In the genomic region with DNA sequence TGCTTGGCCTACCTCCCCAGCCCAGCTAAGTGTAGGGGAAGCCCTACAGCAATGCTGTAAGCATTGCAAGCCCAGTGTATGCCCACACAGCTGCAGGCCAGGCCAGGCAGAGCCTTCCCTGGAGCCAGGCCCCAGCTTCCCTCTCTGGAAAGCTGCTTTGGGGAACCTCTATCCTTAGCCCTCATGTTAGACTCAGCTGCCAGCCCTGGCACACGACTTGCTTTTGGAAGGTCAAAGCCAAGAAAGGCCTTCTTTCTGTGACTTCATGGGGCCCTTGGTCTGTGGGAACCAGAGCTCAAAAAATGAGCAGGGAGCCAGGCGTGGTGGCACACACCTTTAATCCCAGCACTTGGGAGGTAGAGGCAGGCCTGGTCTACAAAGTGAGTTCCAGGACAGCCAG, we compare ENCODE assay signal across 27 mouse cellular contexts.
DNase-seq lines count a peak whose midpoint lies in the region; ATAC-seq and TF ChIP-seq lines count a peak whose summit lies in the region.
"Had no signal": no experiment of that assay in that cellular context is flagged by ENCODE, and none has a peak within 500 bp of the region (broad histone marks: within the 10 kb centered on the region; RNA-seq: fewer than 3 reads in every experiment).

No protein-coding gene starts in this region.

- ATAC-seq in heart, embryonic 15.5 days (replicated peaks; ENCODE audit: insufficient number of reproducible peaks, insufficient read depth, low FRiP score, low read depth), result no peak
- ATAC-seq: CD4-positive, CD25-positive, alpha-beta regulatory T cell, adult 4 months; forebrain, embryonic 16.5 days; midbrain, embryonic 16.5 days had no signal

- TF ChIP-seq POLR2A in bone marrow macrophage, adult 2 months (IDR thresholded peaks at IDR 0.05; ENCODE audit: borderline replicate concordance, low read depth, low read length), result no peak

- no peak overlapping the region for H3K9ac ChIP-seq in heart, embryonic 15.5 days
- H3K9ac ChIP-seq: embryonic facial prominence, embryonic 13.5 days; hindbrain, embryonic 15.5 days; liver, embryonic 14.5 days; lung, embryonic 14.5 days; neural tube, embryonic 12.5 days had no signal

- H3K4me3 ChIP-seq in gastrocnemius, adult 2 months, result no peak overlapping the region
- no peak overlapping the region for H3K4me3 ChIP-seq in heart, embryonic 15.5 days
- peak overlapping the region; percentile 56 for H3K4me3 ChIP-seq in E14TG2a.4 (replicated peaks; ENCODE audit: low read length)
- no peak overlapping the region for H3K4me3 ChIP-seq in bone marrow macrophage, adult 2 months (ENCODE audit: insufficient read depth, low read length)
- H3K4me3 ChIP-seq: embryonic facial prominence, embryonic 13.5 days; erythroblast, embryonic 14.5 days; hindbrain, embryonic 15.5 days; midbrain, embryonic 10.5 days; myocyte; neural tube, embryonic 12.5 days had no signal

- intact Hi-C loops in gastrocnemius, adult 2 months (cut with DNase I), result no loop called here

- WGBS in heart, embryonic 15.5 days, result 72% methylated on average over 2 of the region's 2 CpGs

- no peak overlapping the region for H3K4me2 ChIP-seq in heart, embryonic 15.5 days
- H3K4me2 ChIP-seq: embryonic facial prominence, embryonic 13.5 days; hindbrain, embryonic 15.5 days; lung, embryonic 14.5 days; neural tube, embryonic 12.5 days had no signal

- no peaks in the 10 kb centered on the region for H3K36me3 ChIP-seq in heart, embryonic 15.5 days
- H3K36me3 ChIP-seq in E14TG2a.4 (ENCODE audit: insufficient read depth, low read length), result peaks cover 37% of the 10 kb centered on the region
- H3K36me3 ChIP-seq: embryonic facial prominence, embryonic 13.5 days; hindbrain, embryonic 15.5 days; midbrain, embryonic 10.5 days; neural tube, embryonic 12.5 days had no signal

- no peak for TF ChIP-seq CTCF in gastrocnemius, adult 2 months (IDR thresholded peaks at IDR 0.05)
- TF ChIP-seq CTCF in E14TG2a.4 (conservative IDR thresholded peaks at IDR 0.05; ENCODE audit: low read length), result no peak
- no peak for TF ChIP-seq CTCF in bone marrow macrophage, adult 2 months (IDR thresholded peaks at IDR 0.05; ENCODE audit: low read depth, low read length)

- no peaks in the 10 kb centered on the region for H3K9me3 ChIP-seq in heart, embryonic 15.5 days (replicated peaks)
- no peaks in the 10 kb centered on the region for H3K9me3 ChIP-seq in E14TG2a.4 (ENCODE audit: low read length)
- H3K9me3 ChIP-seq: embryonic facial prominence, embryonic 13.5 days; hindbrain, embryonic 15.5 days; midbrain, embryonic 10.5 days; neural tube, embryonic 12.5 days had no signal

- peaks cover 25% of the 10 kb centered on the region for H3K4me1 ChIP-seq in heart, embryonic 15.5 days (replicated peaks)
- H3K4me1 ChIP-seq in E14TG2a.4 (replicated peaks; ENCODE audit: low read depth, low read length), result peaks cover 90% of the 10 kb centered on the region
- H3K4me1 ChIP-seq in bone marrow macrophage, adult 2 months (ENCODE audit: control insufficient read depth, insufficient read depth, low read length), result peaks cover 49% of the 10 kb centered on the region
- H3K4me1 ChIP-seq: hindbrain, embryonic 15.5 days; neural tube, embryonic 12.5 days had no signal

- peak overlapping the region; percentile 1; the same call in 1 of the 2 replicates for H3K27ac ChIP-seq in gastrocnemius, adult 2 months
- 0 out of 2 replicates have a peak overlapping the region, but pooled peaks have one; percentile 8 for H3K27ac ChIP-seq in heart, embryonic 15.5 days
- H3K27ac ChIP-seq in bone marrow macrophage, adult 2 months (ENCODE audit: insufficient read depth, low read depth, low read length), result peak overlapping the region; percentile 67
- H3K27ac ChIP-seq: embryonic facial prominence, embryonic 13.5 days; hindbrain, embryonic 15.5 days; liver, embryonic 14.5 days; midbrain, embryonic 10.5 days; neural tube, embryonic 12.5 days had no signal

- no peak for DNase-seq in gastrocnemius, adult 2 months
- no peak for DNase-seq in gastrocnemius, postnatal 4 days (ENCODE audit: low spot score in 2 of 2)
- no peak for DNase-seq in heart, adult 8-10 months (ENCODE audit: low spot score)
- no peak for DNase-seq in right cerebral cortex, postnatal 10 days (ENCODE audit: low spot score in 2 of 2)
- DNase-seq in thymus, postnatal 36 days, result no peak
- DNase-seq: cerebellum, adult 11-12 months; cerebellum, adult 9-11 months; kidney, adult 18-20 months; kidney, postnatal 36 days; lung, postnatal 14 days; right cerebral cortex, adult 18-20 months; thymus, adult 2 months; thymus, postnatal 4 days had no signal

- H3K27me3 ChIP-seq in heart, embryonic 15.5 days, result no peaks in the 10 kb centered on the region
- H3K27me3 ChIP-seq in E14TG2a.4 (ENCODE audit: insufficient read depth, low read length), result no peaks in the 10 kb centered on the region
- H3K27me3 ChIP-seq: embryonic facial prominence, embryonic 13.5 days; hindbrain, embryonic 15.5 days; neural tube, embryonic 12.5 days had no signal

Comparison
In these comparisons a context has a peak if more than half of its experiments do, and no peak if none do; other contexts are left out.
1. H3K27ac ChIP-seq: peak in every context shown above with its lines; median percentile 67 in bone marrow macrophage, adult 2 months; 8 in heart, embryonic 15.5 days; 1 in gastrocnemius, adult 2 months.